Mouse (Mus musculus): Measurements from ENCODE around the gene Kndc1. TPM values are rescaled to one million over a fixed set of nuclear protein-coding genes. Genes with fewer than 3 reads are reported as not detected.
A peak's percentile ranks its signal among the peaks of the same experiment; 100 is the strongest.

Kndc1 gene
- polyA plus RNA-seq, 1 experiment from 2014 or later = 0.03 TPM

GRCm38 (mm10) chr7:139896796-139897195 lies 2.3 kb downstream of the Kndc1 start:
- no peak for ATAC-seq (replicated peaks; ENCODE audit: insufficient number of reproducible peaks, low FRiP score, low TSS enrichment)
- H3K27ac ChIP-seq (ENCODE audit: low read depth, low read length) = no peak overlapping the region
- WGBS (ENCODE audit: insufficient replicate concordance) = 76% methylated on average over 7 of the region's 7 CpGs
- no peaks in the 10 kb centered on the region for H3K36me3 ChIP-seq (ENCODE audit: control insufficient read depth, insufficient read depth, low read length)
- no peaks in the 10 kb centered on the region for H3K4me1 ChIP-seq (ENCODE audit: control insufficient read depth, insufficient read depth, low read length)
- H3K9me3 ChIP-seq (replicated peaks; ENCODE audit: control insufficient read depth, low read length) = no peaks in the 10 kb centered on the region
- H3K9ac ChIP-seq (ENCODE audit: low read depth, low read length) = no peak overlapping the region
- H3K27me3 ChIP-seq (ENCODE audit: control insufficient read depth, insufficient read depth, low read length) = peaks cover 59% of the 10 kb centered on the region
- no peak overlapping the region for H3K4me2 ChIP-seq
- H3K4me3 ChIP-seq (ENCODE audit: low read depth, low read length) = no peak overlapping the region

- no peaks in the 10 kb centered on the region for H3K4me1 ChIP-seq (ENCODE audit: control insufficient read depth, insufficient read depth, low read length)
- H3K4me3 ChIP-seq (ENCODE audit: low read depth, low read length) = no peak overlapping the region
- H3K9me3 ChIP-seq (replicated peaks; ENCODE audit: control insufficient read depth, low read length) = no peaks in the 10 kb centered on the region
- H3K36me3 ChIP-seq (ENCODE audit: control insufficient read depth, insufficient read depth, low read length) = no peaks in the 10 kb centered on the region
- no peak overlapping the region for H3K9ac ChIP-seq (ENCODE audit: low read depth, low read length)
- ATAC-seq (replicated peaks; ENCODE audit: insufficient number of reproducible peaks, low FRiP score, low TSS enrichment) = no peak
- 74% methylated on average over 2 of the region's 2 CpGs for WGBS (ENCODE audit: insufficient replicate concordance)
- peaks cover 50% of the 10 kb centered on the region for H3K27me3 ChIP-seq (ENCODE audit: control insufficient read depth, insufficient read depth, low read length)
- H3K4me2 ChIP-seq = no peak overlapping the region
- H3K27ac ChIP-seq (ENCODE audit: low read depth, low read length) = no peak overlapping the region
Measured at GRCm38 (mm10) chr7:139898606-139899005, 4.1 kb downstream of the Kndc1 start.

- Histone ChIP-seq H3K4me2 (no peak overlapping the region), H3K4me3 (ENCODE audit: low read depth, low read length) (no peak overlapping the region), H3K36me3 (ENCODE audit: control insufficient read depth, insufficient read depth, low read length) (no peaks in the 10 kb centered on the region), H3K9me3 (replicated peaks; ENCODE audit: control insufficient read depth, low read length) (no peaks in the 10 kb centered on the region), H3K27me3 (ENCODE audit: control insufficient read depth, insufficient read depth, low read length) (peaks cover 41% of the 10 kb centered on the region), H3K9ac (ENCODE audit: low read depth, low read length) (no peak overlapping the region), H3K27ac (ENCODE audit: low read depth, low read length) (no peak overlapping the region), H3K4me1 (ENCODE audit: control insufficient read depth, insufficient read depth, low read length) (no peaks in the 10 kb centered on the region)
- ATAC-seq (replicated peaks; ENCODE audit: insufficient number of reproducible peaks, low FRiP score, low TSS enrichment) = no peak
- 67% methylated on average over 7 of the region's 7 CpGs for whole genome bisulfite sequencing (ENCODE audit: insufficient replicate concordance)
Measured at GRCm38 (mm10) chr7:139899505-139899904, 5.0 kb downstream of the Kndc1 start.

- Histone ChIP-seq H3K27me3 (ENCODE audit: control insufficient read depth, insufficient read depth, low read length) (peaks cover 35% of the 10 kb centered on the region), H3K9me3 (replicated peaks; ENCODE audit: control insufficient read depth, low read length) (no peaks in the 10 kb centered on the region), H3K27ac (ENCODE audit: low read depth, low read length) (no peak overlapping the region), H3K9ac (ENCODE audit: low read depth, low read length) (no peak overlapping the region), H3K4me1 (ENCODE audit: control insufficient read depth, insufficient read depth, low read length) (no peaks in the 10 kb centered on the region; the same call in 1 of the 2 replicates), H3K4me3 (ENCODE audit: low read depth, low read length) (no peak overlapping the region), H3K4me2 (no peak overlapping the region), H3K36me3 (ENCODE audit: control insufficient read depth, insufficient read depth, low read length) (no peaks in the 10 kb centered on the region)
- no peak for ATAC-seq (replicated peaks; ENCODE audit: insufficient number of reproducible peaks, low FRiP score, low TSS enrichment)
- 82% methylated on average over 7 of the region's 7 CpGs for WGBS (ENCODE audit: insufficient replicate concordance)
Measured at GRCm38 (mm10) chr7:139900456-139900855, 6.0 kb downstream of the Kndc1 start.

- peaks cover under 1% of the 10 kb centered on the region; the same call in 1 of the 2 replicates for H3K4me1 ChIP-seq (ENCODE audit: control insufficient read depth, insufficient read depth, low read length)
- no peak overlapping the region for H3K9ac ChIP-seq (ENCODE audit: low read depth, low read length)
- no peaks in the 10 kb centered on the region for H3K36me3 ChIP-seq (ENCODE audit: control insufficient read depth, insufficient read depth, low read length)
- H3K4me3 ChIP-seq (ENCODE audit: low read depth, low read length) = no peak overlapping the region
- ATAC-seq (replicated peaks; ENCODE audit: insufficient number of reproducible peaks, low FRiP score, low TSS enrichment) = no peak
- WGBS (ENCODE audit: insufficient replicate concordance) = 74% methylated on average over 6 of the region's 6 CpGs
- peaks cover 31% of the 10 kb centered on the region for H3K27me3 ChIP-seq (ENCODE audit: control insufficient read depth, insufficient read depth, low read length)
- no peak overlapping the region for H3K4me2 ChIP-seq
- no peak overlapping the region for H3K27ac ChIP-seq (ENCODE audit: low read depth, low read length)
- no peaks in the 10 kb centered on the region for H3K9me3 ChIP-seq (replicated peaks; ENCODE audit: control insufficient read depth, low read length)
Measured at GRCm38 (mm10) chr7:139900896-139901295, 6.4 kb downstream of the Kndc1 start.

- no peaks in the 10 kb centered on the region for H3K36me3 ChIP-seq (ENCODE audit: control insufficient read depth, insufficient read depth, low read length)
- ATAC-seq (replicated peaks; ENCODE audit: insufficient number of reproducible peaks, low FRiP score, low TSS enrichment) = no peak
- H3K4me3 ChIP-seq (ENCODE audit: low read depth, low read length) = no peak overlapping the region
- H3K27me3 ChIP-seq (ENCODE audit: control insufficient read depth, insufficient read depth, low read length) = peaks cover 23% of the 10 kb centered on the region
- 36% methylated on average over 1 of the region's 1 CpGs for whole genome bisulfite sequencing (ENCODE audit: insufficient replicate concordance)
- no peaks in the 10 kb centered on the region for H3K9me3 ChIP-seq (replicated peaks; ENCODE audit: control insufficient read depth, low read length)
- H3K9ac ChIP-seq (ENCODE audit: low read depth, low read length) = no peak overlapping the region
- H3K4me1 ChIP-seq (ENCODE audit: control insufficient read depth, insufficient read depth, low read length) = peaks cover 3% of the 10 kb centered on the region; the same call in 1 of the 2 replicates
- H3K4me2 ChIP-seq = no peak overlapping the region
- H3K27ac ChIP-seq (ENCODE audit: low read depth, low read length) = no peak overlapping the region
Measured at GRCm38 (mm10) chr7:139901981-139902380, 7.5 kb downstream of the Kndc1 start.

- Histone ChIP-seq H3K4me1 (ENCODE audit: control insufficient read depth, insufficient read depth, low read length) (peaks cover 14% of the 10 kb centered on the region), H3K4me2 (peak overlapping the region; percentile 42), H3K4me3 (ENCODE audit: low read depth, low read length) (no peak overlapping the region), H3K9ac (ENCODE audit: low read depth, low read length) (no peak overlapping the region), H3K36me3 (ENCODE audit: control insufficient read depth, insufficient read depth, low read length) (no peaks in the 10 kb centered on the region), H3K9me3 (replicated peaks; ENCODE audit: control insufficient read depth, low read length) (no peaks in the 10 kb centered on the region), H3K27ac (ENCODE audit: low read depth, low read length) (no peak overlapping the region), H3K27me3 (ENCODE audit: control insufficient read depth, insufficient read depth, low read length) (peaks cover 9% of the 10 kb centered on the region; the same call in 1 of the 2 replicates)
- 25% methylated on average over 6 of the region's 6 CpGs for WGBS (ENCODE audit: insufficient replicate concordance)
- ATAC-seq (replicated peaks; ENCODE audit: insufficient number of reproducible peaks, low FRiP score, low TSS enrichment) = no peak
Measured at GRCm38 (mm10) chr7:139905261-139905660, 10.8 kb downstream of the Kndc1 start.

GRCm38 (mm10) chr7:139905661-139906060 lies 11.2 kb downstream of the Kndc1 start:
- H3K36me3 ChIP-seq (ENCODE audit: control insufficient read depth, insufficient read depth, low read length) = no peaks in the 10 kb centered on the region
- H3K4me3 ChIP-seq (ENCODE audit: low read depth, low read length) = no peak overlapping the region
- ATAC-seq (replicated peaks; ENCODE audit: insufficient number of reproducible peaks, low FRiP score, low TSS enrichment) = no peak
- 5% methylated on average over 6 of the region's 6 CpGs for WGBS (ENCODE audit: insufficient replicate concordance)
- H3K4me1 ChIP-seq (ENCODE audit: control insufficient read depth, insufficient read depth, low read length) = peaks cover 14% of the 10 kb centered on the region
- no peaks in the 10 kb centered on the region for H3K9me3 ChIP-seq (replicated peaks; ENCODE audit: control insufficient read depth, low read length)
- no peak overlapping the region for H3K9ac ChIP-seq (ENCODE audit: low read depth, low read length)
- H3K27me3 ChIP-seq (ENCODE audit: control insufficient read depth, insufficient read depth, low read length) = peaks cover 9% of the 10 kb centered on the region; the same call in 1 of the 2 replicates
- peak overlapping the region; percentile 42 for H3K4me2 ChIP-seq
- no peak overlapping the region for H3K27ac ChIP-seq (ENCODE audit: low read depth, low read length)

- peaks cover 14% of the 10 kb centered on the region for H3K4me1 ChIP-seq (ENCODE audit: control insufficient read depth, insufficient read depth, low read length)
- H3K4me3 ChIP-seq (ENCODE audit: low read depth, low read length) = no peak overlapping the region
- H3K9ac ChIP-seq (ENCODE audit: low read depth, low read length) = no peak overlapping the region
- no peak for ATAC-seq (replicated peaks; ENCODE audit: insufficient number of reproducible peaks, low FRiP score, low TSS enrichment)
- WGBS (ENCODE audit: insufficient replicate concordance) = 66% methylated on average over 5 of the region's 5 CpGs
- H3K27ac ChIP-seq (ENCODE audit: low read depth, low read length) = no peak overlapping the region
- H3K4me2 ChIP-seq = no peak overlapping the region
- H3K9me3 ChIP-seq (replicated peaks; ENCODE audit: control insufficient read depth, low read length) = no peaks in the 10 kb centered on the region
- H3K36me3 ChIP-seq (ENCODE audit: control insufficient read depth, insufficient read depth, low read length) = no peaks in the 10 kb centered on the region
- H3K27me3 ChIP-seq (ENCODE audit: control insufficient read depth, insufficient read depth, low read length) = peaks cover 24% of the 10 kb centered on the region
Measured at GRCm38 (mm10) chr7:139908176-139908575, 13.7 kb downstream of the Kndc1 start.

All from heart, embryonic 11.5 days (tissue).